Mouse (Mus musculus) lung, embryonic 14.5 days (tissue): Measurements from ENCODE around the gene Ehd1. TPM values are rescaled to one million over a fixed set of nuclear protein-coding genes. Genes with fewer than 3 reads are reported as not detected.
A peak's percentile ranks its signal among the peaks of the same experiment; 100 is the strongest.

Experiments used
- ATAC-seq: fragments of 200-750 bp; cut with Nextera tagmentation; 2 replicates; pipeline ENCODE4 v1.8.0; 2017; ENCODE audit warnings: mild to moderate bottlenecking, moderate TSS enrichment, moderate library complexity; ENCODE audit not compliant: insufficient read depth
- DNase-seq: peaks from one replicate; pipeline ENCODE4 v3.0.0-alpha.2; 2015
- H3K27ac ChIP-seq: fragments of 300-500 bp; sonication (generic); 2 replicates; pipeline ENCODE4 v1.5.1; 2014; ENCODE audit warnings: low read depth, mild to moderate bottlenecking, moderate library complexity
- H3K27me3 ChIP-seq: fragments of 300-500 bp; sonication (generic); 2 replicates; pipeline ENCODE4 v1.6.1; 2014; ENCODE audit warnings: low read length, control low read depth; ENCODE audit not compliant: insufficient read depth
- H3K36me3 ChIP-seq: fragments of 300-500 bp; sonication (generic); 2 replicates; pipeline ENCODE4 v1.6.1; 2014; ENCODE audit warnings: control low read depth; ENCODE audit not compliant: insufficient read depth
- H3K4me1 ChIP-seq: fragments of 300-500 bp; sonication (generic); 2 replicates; pipeline ENCODE4 v1.6.1; 2014; ENCODE audit warnings: antibody characterized with exemption, control low read depth; ENCODE audit not compliant: insufficient read depth
- H3K4me2 ChIP-seq: fragments of 300-500 bp; sonication (generic); 2 replicates; pipeline ENCODE4 v1.6.1; 2014; ENCODE audit warnings: mild to moderate bottlenecking
- H3K4me3 ChIP-seq: fragments of 300-500 bp; sonication (generic); 2 replicates; pipeline ENCODE4 v1.5.1; 2014; ENCODE audit warnings: low read depth, low read length
- H3K9ac ChIP-seq: fragments of 300-500 bp; sonication (generic); 2 replicates; pipeline ENCODE4 v1.6.1; 2014
- H3K9me3 ChIP-seq: fragments of 300-500 bp; sonication (generic); 2 replicates; pipeline ENCODE4 v1.6.1; 2016; ENCODE audit warnings: low read depth, low read length, control low read depth
- CTCF ChIP-seq: IDR thresholded peaks from 2 replicates; pipeline ENCODE4 v1.5.1; 2016; ENCODE audit warnings: antibody characterized with exemption, low read depth
- WGBS: fragments of 180-500 bp; shearing (Covaris S2); extraction: QIAGEN DNeasy Blood & Tissue Kit; methylation state at CpG from one replicate; pipeline ENCODE4 v1.1.7; 2014; 5-methylcytosine and 5-hydroxymethylcytosine counted together
- polyA plus RNA-seq: library from polyadenylated mRNA; unstranded; fragments of >200 nt; fragmentation: Nextera tagmentation; extraction: Ambion mirVana; gene quantifications from 2 replicates; pipeline ENCODE4 v1.2.1, GENCODE M21; 2014

Gene Ehd1
- polyA plus RNA-seq, 1 experiment from 2014 or later: 50.3 TPM

DNA sequence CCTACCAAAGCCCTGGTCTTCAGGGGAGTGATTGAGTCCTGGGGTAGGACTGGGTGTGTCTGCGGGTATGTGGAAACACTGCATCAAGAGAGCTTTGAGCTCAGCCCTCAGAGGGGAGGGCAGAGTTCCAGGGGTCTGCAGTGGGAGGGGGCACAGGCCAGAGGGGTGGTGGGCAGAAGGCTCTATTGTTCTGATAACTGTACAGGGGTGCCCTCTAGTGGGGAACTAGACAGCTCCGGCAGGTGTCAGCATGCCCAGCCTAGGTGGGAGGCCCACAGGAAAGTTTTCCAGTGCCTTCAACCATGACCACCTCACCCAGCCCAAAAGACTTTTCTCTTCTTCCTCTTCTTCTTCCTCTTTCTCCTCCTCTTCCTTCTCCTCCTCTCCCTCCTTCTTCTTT is 16.1 kb upstream of the Ehd1 start:
- Histone ChIP-seq H3K36me3 (peaks cover 61% of the 10 kb centered on the region), H3K4me3 (no peak overlapping the region), H3K9ac (no peak overlapping the region), H3K4me2 (no peak overlapping the region), H3K27ac (no peak overlapping the region), H3K4me1 (no peaks in the 10 kb centered on the region), H3K9me3 (no peaks in the 10 kb centered on the region), H3K27me3 (no peaks in the 10 kb centered on the region)
- ATAC-seq (no peak), DNase-seq (peak; percentile 43)
- WGBS: 40% methylated on average over 2 of the region's 2 CpGs
- peak; percentile 49 for TF ChIP-seq CTCF

DNA sequence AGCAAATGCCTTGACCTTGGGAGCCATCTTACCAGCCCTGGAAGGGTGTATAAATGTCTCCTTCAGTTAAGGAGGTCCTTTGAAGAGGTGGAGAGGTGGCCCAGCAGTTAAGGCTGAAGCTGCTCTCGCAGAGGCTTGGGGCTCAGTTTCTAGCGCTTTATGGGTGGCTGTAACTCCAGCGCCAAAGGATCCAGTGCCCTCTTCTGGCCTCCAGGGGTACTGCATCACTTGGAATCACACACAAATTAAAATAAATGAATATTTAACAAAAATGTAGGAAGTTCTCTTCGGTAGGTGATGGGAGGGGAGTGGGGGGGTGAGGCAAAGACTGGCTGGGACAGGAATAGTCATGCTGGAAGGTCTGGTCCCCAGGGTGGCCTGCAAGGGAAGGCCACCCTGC is 15.6 kb upstream of the Ehd1 start:
- WGBS: 77% methylated on average over 4 of the region's 4 CpGs
- no peak overlapping the region for H3K9ac ChIP-seq
- peaks cover 58% of the 10 kb centered on the region for H3K36me3 ChIP-seq
- H3K4me3 ChIP-seq: no peak overlapping the region
- H3K27me3 ChIP-seq: no peaks in the 10 kb centered on the region
- ATAC-seq (no peak), DNase-seq (no peak)
- H3K27ac ChIP-seq: no peak overlapping the region
- H3K9me3 ChIP-seq: no peaks in the 10 kb centered on the region
- no peak overlapping the region for H3K4me2 ChIP-seq
- TF ChIP-seq CTCF: peak; percentile 51
- no peaks in the 10 kb centered on the region for H3K4me1 ChIP-seq

DNA sequence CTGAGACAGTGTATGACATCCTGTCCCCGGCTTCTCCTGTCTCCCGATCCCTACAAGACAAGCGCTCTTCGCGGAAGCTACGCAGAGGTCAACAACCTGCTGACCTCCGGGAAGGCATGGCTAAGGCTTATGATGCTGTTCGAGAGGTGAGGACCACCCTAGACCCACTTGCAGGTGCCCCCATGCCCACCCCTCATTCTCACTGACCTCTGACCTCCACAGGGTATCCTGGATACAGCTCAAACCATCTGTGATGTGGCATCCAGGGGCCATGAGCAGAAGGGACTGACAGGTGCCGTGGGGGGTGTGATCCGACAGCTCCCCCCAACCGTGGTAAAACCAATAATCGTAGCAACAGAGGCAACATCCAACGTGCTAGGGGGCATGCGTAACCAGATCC is 15.1 kb upstream of the Ehd1 start:
- H3K36me3 ChIP-seq: peaks cover 54% of the 10 kb centered on the region
- ATAC-seq (no peak), DNase-seq (no peak)
- H3K9ac ChIP-seq: no peak overlapping the region
- no peaks in the 10 kb centered on the region for H3K4me1 ChIP-seq
- no peak overlapping the region for H3K4me3 ChIP-seq
- H3K9me3 ChIP-seq: no peaks in the 10 kb centered on the region
- no peak overlapping the region for H3K27ac ChIP-seq
- no peak for TF ChIP-seq CTCF
- WGBS: 93% methylated on average over 14 of the region's 14 CpGs
- no peak overlapping the region for H3K4me2 ChIP-seq
- H3K27me3 ChIP-seq: no peaks in the 10 kb centered on the region

DNA sequence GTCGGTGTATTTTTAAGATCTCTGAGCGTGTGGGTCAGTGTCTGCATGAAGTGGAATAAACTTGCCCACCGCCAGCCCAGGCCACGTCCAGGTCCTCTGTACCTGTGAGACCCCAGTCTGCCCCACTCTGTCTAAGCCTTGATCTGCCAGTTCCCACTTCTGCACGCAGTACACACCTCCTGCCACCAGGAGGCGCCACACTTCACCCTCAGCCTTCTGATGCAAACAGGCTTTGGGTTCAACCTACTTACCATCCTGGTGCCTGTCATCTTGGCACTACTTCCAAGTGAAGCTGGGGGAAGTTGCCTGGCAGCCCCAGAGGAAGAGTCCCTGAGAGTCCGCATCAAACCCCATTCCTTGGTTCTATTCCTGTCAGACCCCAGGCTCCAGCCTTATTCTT is 14.3 kb upstream of the Ehd1 start:
- ATAC-seq (0 out of 2 replicates have a peak, but pooled peaks have one; percentile 25), DNase-seq (peak; percentile 75)
- H3K9me3 ChIP-seq: no peaks in the 10 kb centered on the region
- WGBS: 56% methylated on average over 7 of the region's 7 CpGs
- H3K27me3 ChIP-seq: no peaks in the 10 kb centered on the region
- no peak overlapping the region for H3K4me2 ChIP-seq
- no peak overlapping the region for H3K4me3 ChIP-seq
- no peak overlapping the region for H3K9ac ChIP-seq
- TF ChIP-seq CTCF: peak; percentile 95
- H3K4me1 ChIP-seq: no peaks in the 10 kb centered on the region
- no peak overlapping the region for H3K27ac ChIP-seq
- peaks cover 45% of the 10 kb centered on the region for H3K36me3 ChIP-seq

DNA sequence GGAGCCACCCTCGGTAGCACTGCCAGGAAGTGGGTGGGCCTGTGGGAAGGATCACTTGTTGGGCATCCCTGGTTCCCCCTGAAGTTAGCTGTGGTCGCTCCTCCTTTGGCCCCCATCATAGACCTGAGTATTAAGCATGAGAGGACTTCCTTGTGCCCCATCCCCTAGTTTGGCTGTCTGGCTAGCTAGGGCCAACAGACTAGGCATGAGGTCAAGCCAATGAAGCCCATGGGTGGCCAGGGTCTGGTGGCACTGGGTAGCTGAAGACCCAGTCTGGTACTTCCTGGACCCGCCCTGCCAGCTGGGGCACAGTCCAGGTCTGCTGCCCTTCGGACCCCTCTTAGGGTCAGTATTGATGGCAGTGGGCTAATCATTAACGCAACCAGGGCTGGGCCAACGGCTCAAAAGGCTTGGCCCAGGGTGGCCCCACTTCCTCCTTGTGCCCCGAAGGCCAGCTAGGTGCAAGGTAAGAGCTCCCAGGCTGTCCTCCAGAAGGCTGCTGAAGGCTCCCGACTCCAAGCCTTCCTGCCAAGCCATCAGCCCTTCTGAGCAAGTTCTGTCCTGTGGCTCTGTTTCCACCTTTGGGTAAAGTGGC is 13.6 kb upstream of the Ehd1 start:
- H3K4me2 ChIP-seq: no peak overlapping the region
- H3K9ac ChIP-seq: no peak overlapping the region
- no peaks in the 10 kb centered on the region for H3K4me1 ChIP-seq
- H3K9me3 ChIP-seq: no peaks in the 10 kb centered on the region
- no peak overlapping the region for H3K4me3 ChIP-seq
- DNase-seq (no peak), ATAC-seq (no peak)
- H3K27ac ChIP-seq: no peak overlapping the region
- TF ChIP-seq CTCF: no peak
- H3K36me3 ChIP-seq: peaks cover 38% of the 10 kb centered on the region
- H3K27me3 ChIP-seq: no peaks in the 10 kb centered on the region
- WGBS: 77% methylated on average over 8 of the region's 8 CpGs

DNA sequence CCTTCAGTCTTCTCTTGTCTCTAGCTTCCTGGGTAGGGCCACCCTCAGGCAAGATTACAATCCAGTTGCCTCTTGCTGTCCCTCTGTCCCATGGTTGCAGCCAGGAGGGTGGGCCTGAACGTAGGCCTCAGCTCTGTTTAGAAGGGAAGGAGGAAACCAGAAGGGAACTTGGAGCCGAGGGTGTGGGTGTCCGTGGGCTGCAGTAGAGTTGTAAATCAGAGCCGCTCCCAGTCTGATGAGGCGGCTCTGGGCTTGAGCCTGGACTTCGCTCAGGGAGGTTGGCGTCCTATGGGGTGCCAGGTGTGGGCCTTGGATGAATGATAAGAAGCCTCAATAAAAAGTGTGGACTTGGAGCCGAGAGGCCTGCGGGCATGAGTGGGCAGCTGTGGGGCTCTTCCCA is 12.3 kb upstream of the Ehd1 start:
- 69% methylated on average over 9 of the region's 9 CpGs for WGBS
- no peak for TF ChIP-seq CTCF
- no peaks in the 10 kb centered on the region for H3K9me3 ChIP-seq
- no peaks in the 10 kb centered on the region for H3K27me3 ChIP-seq
- H3K4me3 ChIP-seq: no peak overlapping the region
- ATAC-seq (no peak), DNase-seq (no peak)
- no peak overlapping the region for H3K4me2 ChIP-seq
- no peaks in the 10 kb centered on the region for H3K4me1 ChIP-seq
- H3K36me3 ChIP-seq: peaks cover 25% of the 10 kb centered on the region
- H3K27ac ChIP-seq: no peak overlapping the region
- no peak overlapping the region for H3K9ac ChIP-seq

DNA sequence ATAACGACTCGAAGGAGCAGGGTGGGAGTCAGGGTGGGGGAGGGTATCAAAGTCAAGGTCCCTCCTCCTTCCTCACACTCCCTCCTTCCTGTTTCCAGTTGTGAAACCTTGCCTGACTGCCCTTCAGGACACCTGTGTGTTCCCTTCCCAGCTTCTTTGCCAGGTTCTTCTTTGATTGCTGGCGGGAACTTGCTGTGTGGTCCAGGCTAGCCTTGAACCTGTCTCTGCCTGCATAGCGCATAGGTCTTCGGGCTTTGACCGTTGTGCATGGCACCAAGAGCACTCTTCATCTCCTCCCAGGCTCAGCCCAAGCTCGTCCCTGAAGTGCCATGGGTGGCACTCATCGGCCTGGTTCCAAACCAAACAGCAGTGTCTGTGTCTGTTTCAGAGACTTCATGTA is 11.6 kb upstream of the Ehd1 start:
- Histone ChIP-seq H3K9ac (no peak overlapping the region), H3K36me3 (peaks cover 22% of the 10 kb centered on the region), H3K27ac (no peak overlapping the region), H3K27me3 (no peaks in the 10 kb centered on the region), H3K4me2 (no peak overlapping the region), H3K4me3 (no peak overlapping the region), H3K4me1 (no peaks in the 10 kb centered on the region), H3K9me3 (no peaks in the 10 kb centered on the region)
- 72% methylated on average over 8 of the region's 8 CpGs for WGBS
- TF ChIP-seq CTCF: no peak
- no peak for ATAC-seq
- DNase-seq: no peak

DNA sequence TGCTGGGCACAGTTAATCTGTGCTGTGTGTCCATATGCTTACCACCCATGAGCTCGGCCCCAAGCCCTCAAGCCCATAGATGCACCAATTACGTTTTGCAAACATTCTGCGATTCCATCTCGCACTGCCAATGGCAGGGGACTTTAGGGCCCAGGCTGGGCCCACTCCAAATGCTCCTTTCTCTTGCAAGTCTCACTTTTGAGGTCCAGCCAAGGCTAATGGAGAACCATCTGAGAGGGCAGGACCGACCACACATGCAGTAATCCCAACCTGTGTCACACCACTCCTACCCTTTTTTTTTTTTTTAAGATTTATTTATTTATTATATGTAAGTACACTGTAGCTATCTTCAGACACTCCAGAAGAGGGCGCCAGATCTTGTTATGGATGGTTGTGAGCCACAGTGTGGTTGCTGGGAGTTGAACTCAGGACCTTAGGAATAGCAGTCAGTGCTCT is 10.8 kb upstream of the Ehd1 start:
- Histone ChIP-seq H3K4me1 (no peaks in the 10 kb centered on the region), H3K9me3 (no peaks in the 10 kb centered on the region), H3K9ac (no peak overlapping the region), H3K36me3 (peaks cover 14% of the 10 kb centered on the region), H3K4me2 (no peak overlapping the region), H3K27me3 (no peaks in the 10 kb centered on the region), H3K27ac (no peak overlapping the region), H3K4me3 (no peak overlapping the region)
- 57% methylated on average over 6 of the region's 6 CpGs for WGBS
- no peak for ATAC-seq
- peak; percentile 34 for TF ChIP-seq CTCF
- DNase-seq: no peak
